Mouse (Mus musculus) lung, adult 2 months (tissue): ENCODE data around the gene Dnajc28.

Experiments
- CTCF ChIP-seq: fragments of 200-500 bp; IDR thresholded peaks from 2 replicates; pipeline ENCODE4 v1.5.1; 2011; ENCODE audit warnings: mild to moderate bottlenecking, low read length, control low read depth; ENCODE audit not compliant: insufficient read depth
- POLR2A ChIP-seq: fragments of 200-500 bp; IDR thresholded peaks from 2 replicates; pipeline ENCODE4 v1.6.1; 2011; ENCODE audit warnings: low read depth, mild to moderate bottlenecking, control low read depth, low read length, borderline replicate concordance; ENCODE audit errors: extremely low read depth

DNA sequence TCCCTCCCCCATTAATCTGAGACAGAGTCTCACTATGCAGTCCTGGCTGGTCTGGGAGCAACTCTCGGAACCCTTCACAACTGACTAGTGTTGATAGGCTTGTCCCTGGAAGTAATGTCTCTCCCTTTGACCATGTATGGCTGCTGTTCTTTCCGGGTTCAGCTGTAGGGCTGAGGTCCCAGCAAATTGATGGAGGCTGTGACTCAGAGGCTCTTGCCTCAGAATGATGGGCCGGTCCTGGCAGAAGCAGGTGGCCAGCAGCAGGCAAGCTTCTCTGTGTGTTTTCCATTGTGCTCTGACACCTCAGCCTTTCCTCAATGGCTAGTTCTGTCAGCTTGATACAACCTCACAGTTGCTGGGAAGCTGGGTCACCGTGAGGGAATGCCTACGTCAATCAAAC lies 6.3 kb downstream of the Dnajc28 start:
- no peak for TF ChIP-seq CTCF
- no peak for TF ChIP-seq POLR2A
